Mouse (Mus musculus) right cerebral cortex, postnatal 25 days (tissue): ENCODE measurements at regions not wholly inside any gene's neighbourhood (a gene's known extent, or its start where the extent isn't known, plus 50 kb on each side); places are given as distances from the start of the nearest gene placed in this dataset.

Experiments
- DNase-seq: peaks from one replicate; pipeline ENCODE4 v3.0.0; 2022

- DNase-seq: peak; percentile 64
Measured at GRCm38 (mm10) chr5:149338016-149338696, 73.4 kb upstream of the Medag start.

- no peak for DNase-seq
Measured at GRCm38 (mm10) chr5:149338697-149339078, 72.9 kb upstream of the Medag start.

GRCm38 (mm10) chr5:149340361-149340760 is 71.2 kb upstream of the Medag start:
- DNase-seq: no peak

GRCm38 (mm10) chr5:149341461-149341860 is 70.1 kb upstream of the Medag start:
- no peak for DNase-seq

GRCm38 (mm10) chr5:149343610-149344527 is 67.7 kb upstream of the Medag start:
- DNase-seq: no peak

- no peak for DNase-seq
Measured at GRCm38 (mm10) chr5:149344528-149344855, 67.1 kb upstream of the Medag start.

- no peak for DNase-seq
Measured at GRCm38 (mm10) chr5:149345161-149345560, 66.4 kb upstream of the Medag start.

- DNase-seq: no peak
Measured at GRCm38 (mm10) chr5:149349685-149350084, 61.9 kb upstream of the Medag start.

GRCm38 (mm10) chr5:149353039-149353655 is 58.4 kb upstream of the Medag start:
- DNase-seq: no peak

- no peak for DNase-seq
Measured at GRCm38 (mm10) chr5:149354448-149355115, 57.0 kb upstream of the Medag start.

GRCm38 (mm10) chr5:149355131-149355530 is 56.4 kb upstream of the Medag start:
- no peak for DNase-seq

- no peak for DNase-seq
Measured at GRCm38 (mm10) chr5:149356970-149357369, 54.6 kb upstream of the Medag start.
